Mouse (Mus musculus): ENCODE data around the gene Hps6.
"Not testable (repeated sequence)": the region's sequence is repeated elsewhere in the genome, so short reads cannot be mapped to it uniquely, and the experiment has no call there.

The Hps6 gene

GRCm38 (mm10) chr19:46003371-46004226, at the start of gene Hps6:
TSS of gene Hps6 (plus strand) at chr19:46003508.
- in situ Hi-C loops (cut with MboI, MseI), result loop anchor here (5.0 kb wide), 1 partner anchor 39 kb away; the partner anchor contains the start of gene Pprc1

- in situ Hi-C loops (cut with MboI, MseI), result no loop called here
Observed at GRCm38 (mm10) chr19:45956736-45957135, 46.6 kb upstream of the Hps6 start.

GRCm38 (mm10) chr19:45960770-45961169, 42.5 kb upstream of the Hps6 start:
- in situ Hi-C loops (cut with MboI, MseI), result no loop called here

- in situ Hi-C loops (cut with MboI, MseI), result no loop called here
Observed at GRCm38 (mm10) chr19:45984379-45984778, 18.9 kb upstream of the Hps6 start.

GRCm38 (mm10) chr19:45988238-45988637, 15.1 kb upstream of the Hps6 start:
- in situ Hi-C loops (cut with MboI, MseI), result no loop called here

- in situ Hi-C loops (cut with MboI, MseI), result no loop called here
Observed at GRCm38 (mm10) chr19:45991171-45991570, 12.1 kb upstream of the Hps6 start.

- in situ Hi-C loops (cut with MboI, MseI), result not testable (repeated sequence)
Observed at GRCm38 (mm10) chr19:45993441-45993840, 9.9 kb upstream of the Hps6 start.

GRCm38 (mm10) chr19:45993981-45994737, 9.1 kb upstream of the Hps6 start:
- in situ Hi-C loops (cut with MboI, MseI), result no loop called here

GRCm38 (mm10) chr19:45997365-45997764, 5.9 kb upstream of the Hps6 start:
- in situ Hi-C loops (cut with MboI, MseI), result loop anchor here (5.0 kb wide), 1 partner anchor 210 kb away; no protein-coding TSS in a partner anchor

GRCm38 (mm10) chr19:45997785-45998693, 5.3 kb upstream of the Hps6 start, which contains the start of gene Armh3:
TSS of gene Armh3 (minus strand) at chr19:45998488.
- in situ Hi-C loops (cut with MboI, MseI), result loop anchor here (5.0 kb wide), 1 partner anchor 211 kb away; no protein-coding TSS in a partner anchor

- in situ Hi-C loops (cut with MboI, MseI), result loop anchor here (5.0 kb wide), 1 partner anchor 211 kb away; no protein-coding TSS in a partner anchor
Observed at GRCm38 (mm10) chr19:45998694-45999217, 4.6 kb upstream of the Hps6 start.

- in situ Hi-C loops (cut with MboI, MseI), result loop anchor here (5.0 kb wide), 1 partner anchor 212 kb away; no protein-coding TSS in a partner anchor
Observed at GRCm38 (mm10) chr19:45999378-45999777, 3.9 kb upstream of the Hps6 start.

- in situ Hi-C loops (cut with MboI, MseI), result loop anchor here (5.0 kb wide), 1 partner anchor 40 kb away; the partner anchor contains the start of gene Pprc1
Observed at GRCm38 (mm10) chr19:46002279-46002678, 1.0 kb upstream of the Hps6 start.

- in situ Hi-C loops (cut with MboI, MseI), result loop anchor here (5.0 kb wide), 1 partner anchor 37 kb away; the partner anchor contains the start of gene Pprc1
Observed at GRCm38 (mm10) chr19:46004814-46005466, 1.6 kb downstream of the Hps6 start.

- in situ Hi-C loops (cut with MboI, MseI), result no loop called here
Observed at GRCm38 (mm10) chr19:46005680-46006079, 2.4 kb downstream of the Hps6 start.

GRCm38 (mm10) chr19:46014572-46015178, 11.4 kb downstream of the Hps6 start:
- in situ Hi-C loops (cut with MboI, MseI), result loop anchor here (5.0 kb wide), 1 partner anchor 112 kb away; no protein-coding TSS in a partner anchor

- in situ Hi-C loops (cut with MboI, MseI), result loop anchor here (5.0 kb wide), 1 partner anchor 114 kb away; no protein-coding TSS in a partner anchor
Observed at GRCm38 (mm10) chr19:46016023-46016422, 12.7 kb downstream of the Hps6 start.

- in situ Hi-C loops (cut with MboI, MseI), result loop anchor here (25.0 kb wide), 1 partner anchor 1738 kb away; the partner anchor contains the start of gene Scd2
Observed at GRCm38 (mm10) chr19:46024959-46025358, 21.7 kb downstream of the Hps6 start.

GRCm38 (mm10) chr19:46026567-46026966, 23.3 kb downstream of the Hps6 start:
- in situ Hi-C loops (cut with MboI, MseI), result loop anchor here (25.0 kb wide), 1 partner anchor 1739 kb away; the partner anchor contains the start of gene Scd2

Measured in T-helper 2 cell (primary cell).